In genomic region chr14:21891581-21892340, GRCm38 (mm10) we compare ENCODE assay signal across 9 mouse cellular contexts. TPM values are rescaled to one million over a fixed set of nuclear protein-coding genes. Genes with fewer than 3 reads are reported as not detected.
A peak's percentile ranks its signal among the peaks of the same experiment; 100 is the strongest.
DNase-seq lines count a peak whose midpoint lies in the region; ATAC-seq lines count a peak whose summit lies in the region.
"Had no signal": no experiment of that assay in that cellular context is flagged by ENCODE, and none has a peak within 500 bp of the region (broad histone marks: within the 10 kb centered on the region; RNA-seq: fewer than 3 reads in every experiment).

No protein-coding gene starts in this region.

- no peaks in the 10 kb centered on the region for H3K36me3 ChIP-seq in forebrain, embryonic 10.5 days (replicated peaks)
- no peaks in the 10 kb centered on the region for H3K36me3 ChIP-seq in forebrain, embryonic 15.5 days
- no peaks in the 10 kb centered on the region for H3K36me3 ChIP-seq in hindbrain, embryonic 12.5 days
- H3K36me3 ChIP-seq in forebrain, embryonic 13.5 days (ENCODE audit: poor library complexity, severe bottlenecking) = no peaks in the 10 kb centered on the region
- H3K36me3 ChIP-seq: liver, embryonic 15.5 days had no signal

- WGBS in forebrain, embryonic 10.5 days = 53% methylated on average over 15 of the region's 15 CpGs
- WGBS in forebrain, embryonic 15.5 days = 41% methylated on average over 15 of the region's 15 CpGs
- WGBS in hindbrain, embryonic 12.5 days = 9% methylated on average over 15 of the region's 15 CpGs
- 48% methylated on average over 15 of the region's 15 CpGs for WGBS in forebrain, embryonic 13.5 days

- no peak overlapping the region for H3K4me3 ChIP-seq in forebrain, embryonic 10.5 days
- no peak overlapping the region for H3K4me3 ChIP-seq in forebrain, embryonic 15.5 days
- H3K4me3 ChIP-seq in hindbrain, embryonic 12.5 days = no peak overlapping the region
- H3K4me3 ChIP-seq in forebrain, embryonic 13.5 days = no peak overlapping the region
- H3K4me3 ChIP-seq: liver, embryonic 15.5 days had no signal

- no peak for DNase-seq in forebrain, embryonic 10.5 days (ENCODE audit: extremely low spot score, low spot score)
- DNase-seq in adrenal gland, postnatal 14 days = peak; percentile 71
- peak; percentile 41 to 74 for DNase-seq in lung, postnatal 4 days
- no peak for DNase-seq in cerebellum, postnatal 36 days

- peaks cover 12% of the 10 kb centered on the region for H3K4me1 ChIP-seq in forebrain, embryonic 10.5 days
- H3K4me1 ChIP-seq in forebrain, embryonic 15.5 days = no peaks in the 10 kb centered on the region
- peaks cover 17% of the 10 kb centered on the region for H3K4me1 ChIP-seq in hindbrain, embryonic 12.5 days
- H3K4me1 ChIP-seq in forebrain, embryonic 13.5 days = no peaks in the 10 kb centered on the region
- H3K4me1 ChIP-seq: liver, embryonic 15.5 days had no signal

- no peak overlapping the region for H3K4me2 ChIP-seq in forebrain, embryonic 15.5 days (replicated peaks)
- H3K4me2 ChIP-seq in hindbrain, embryonic 12.5 days (replicated peaks) = peak overlapping the region; percentile 33
- no peak overlapping the region for H3K4me2 ChIP-seq in forebrain, embryonic 13.5 days
- H3K4me2 ChIP-seq: liver, embryonic 15.5 days had no signal

- ATAC-seq in forebrain, embryonic 15.5 days (replicated peaks) = no peak
- ATAC-seq in hindbrain, embryonic 12.5 days (ENCODE audit: low FRiP score) = peak; percentile 93
- ATAC-seq in frontal cortex, adult (ENCODE audit: low TSS enrichment) = no peak
- ATAC-seq in forebrain, embryonic 13.5 days = no peak

- H3K9me3 ChIP-seq in forebrain, embryonic 10.5 days = no peaks in the 10 kb centered on the region
- H3K9me3 ChIP-seq in forebrain, embryonic 15.5 days = no peaks in the 10 kb centered on the region
- H3K9me3 ChIP-seq in hindbrain, embryonic 12.5 days (replicated peaks) = no peaks in the 10 kb centered on the region
- no peaks in the 10 kb centered on the region for H3K9me3 ChIP-seq in forebrain, embryonic 13.5 days (replicated peaks)
- H3K9me3 ChIP-seq: liver, embryonic 15.5 days had no signal

- H3K27me3 ChIP-seq in forebrain, embryonic 10.5 days (ENCODE audit: poor library complexity, severe bottlenecking) = no peaks in the 10 kb centered on the region
- no peaks in the 10 kb centered on the region for H3K27me3 ChIP-seq in forebrain, embryonic 15.5 days
- H3K27me3 ChIP-seq in hindbrain, embryonic 12.5 days = 0 out of 2 replicates have a peak, but pooled peaks cover 3% of the 10 kb centered on the region
- no peaks in the 10 kb centered on the region for H3K27me3 ChIP-seq in forebrain, embryonic 13.5 days
- H3K27me3 ChIP-seq: liver, embryonic 15.5 days had no signal

- peak overlapping the region; percentile 36; the same call in 1 of the 2 replicates for H3K27ac ChIP-seq in forebrain, embryonic 10.5 days
- no peak overlapping the region for H3K27ac ChIP-seq in forebrain, embryonic 15.5 days (replicated peaks)
- H3K27ac ChIP-seq in hindbrain, embryonic 12.5 days = peak overlapping the region; percentile 80
- no peak overlapping the region for H3K27ac ChIP-seq in forebrain, embryonic 13.5 days
- H3K27ac ChIP-seq: liver, embryonic 15.5 days had no signal

- H3K9ac ChIP-seq in forebrain, embryonic 15.5 days (replicated peaks) = no peak overlapping the region
- 0 out of 2 replicates have a peak overlapping the region, but pooled peaks have one; percentile 32 for H3K9ac ChIP-seq in hindbrain, embryonic 12.5 days
- H3K9ac ChIP-seq in forebrain, embryonic 13.5 days = no peak overlapping the region
- H3K9ac ChIP-seq: liver, embryonic 15.5 days had no signal

RNA-seq across cellular contexts. Expression of gene Comtd1, which starts 43.0 kb away (rescaled TPM):
- 16.6 and 17.7 TPM in 2 replicates for polyA plus RNA-seq in forebrain, embryonic 10.5 days (2016; fragmentation: Nextera tagmentation; extraction: Ambion mirVana)
- polyA plus RNA-seq in forebrain, embryonic 15.5 days (2015; fragmentation: Nextera tagmentation; extraction: Ambion mirVana) = 31.7 and 33.0 TPM in 2 replicates
- total RNA-seq in adrenal gland, postnatal 14 days (2021) = 36.2 and 38.0 TPM in 2 replicates
- polyA plus RNA-seq in hindbrain, embryonic 12.5 days (2016; fragmentation: Nextera tagmentation; extraction: Ambion mirVana) = 18.2 and 22.3 TPM in 2 replicates
- 17.5 and 19.9 TPM in 2 replicates for polyA plus RNA-seq in forebrain, embryonic 13.5 days (2015; fragmentation: Nextera tagmentation; extraction: Ambion mirVana)

Comparison
In these comparisons a context has a peak if more than half of its experiments do, and no peak if none do; other contexts are left out.
1. H3K27ac ChIP-seq: peak in forebrain, embryonic 10.5 days (single experiment) and hindbrain, embryonic 12.5 days (single experiment); none in forebrain, embryonic 15.5 days (single experiment) and forebrain, embryonic 13.5 days (single experiment).
2. DNase-seq: peak in adrenal gland, postnatal 14 days (single experiment) and lung, postnatal 4 days (2 of 2); none in forebrain, embryonic 10.5 days (single experiment) and cerebellum, postnatal 36 days (0 of 2).